In genomic region chr1:36985896-36986295, GRCm38 (mm10) we compare ENCODE assay signal across 26 mouse cellular contexts. TPM values are rescaled to one million over a fixed set of nuclear protein-coding genes. Genes with fewer than 3 reads are reported as not detected.
"Had no signal": no experiment of that assay in that cellular context is flagged by ENCODE, and none has a peak within 500 bp of the region (broad histone marks: within the 10 kb centered on the region; RNA-seq: fewer than 3 reads in every experiment).

No protein-coding gene starts in this region.

- H3K27ac ChIP-seq: heart, embryonic 13.5 days; heart, embryonic 15.5 days; hindbrain, embryonic 12.5 days; hindbrain, embryonic 15.5 days; hindbrain, postnatal 0 days; kidney, embryonic 15.5 days; kidney, postnatal 0 days; limb, embryonic 13.5 days; limb, embryonic 15.5 days; liver, embryonic 13.5 days; liver, embryonic 15.5 days had no signal

- H3K9me3 ChIP-seq: heart, embryonic 13.5 days; heart, embryonic 15.5 days; hindbrain, embryonic 12.5 days; hindbrain, embryonic 15.5 days; kidney, embryonic 15.5 days; limb, embryonic 13.5 days; limb, embryonic 15.5 days; liver, embryonic 13.5 days; liver, embryonic 15.5 days had no signal

- H3K9ac ChIP-seq: heart, embryonic 13.5 days; heart, embryonic 15.5 days; hindbrain, embryonic 12.5 days; hindbrain, embryonic 15.5 days; kidney, embryonic 15.5 days; limb, embryonic 13.5 days; limb, embryonic 15.5 days; liver, embryonic 13.5 days; liver, embryonic 15.5 days; liver, postnatal 0 days had no signal

- DNase-seq: gastrocnemius, postnatal 14 days; gastrocnemius, postnatal 36 days; heart, adult 18-20 months; heart, postnatal 14 days; heart, postnatal 36 days; kidney, adult 11 months; kidney, adult 2 months; kidney, adult 9 months; kidney, postnatal 14 days; kidney, postnatal 36 days; left cerebral cortex, postnatal 4 days; liver, embryonic 13.5 days; liver, postnatal 0 days had no signal

- H3K36me3 ChIP-seq: heart, embryonic 13.5 days; heart, embryonic 15.5 days; hindbrain, embryonic 12.5 days; hindbrain, embryonic 15.5 days; kidney, embryonic 15.5 days; limb, embryonic 13.5 days; limb, embryonic 15.5 days; liver, embryonic 13.5 days; liver, embryonic 15.5 days had no signal

- ATAC-seq: hindbrain, postnatal 0 days; intestine, embryonic 16.5 days; liver, postnatal 0 days had no signal

- H3K4me3 ChIP-seq: heart, embryonic 13.5 days; heart, embryonic 15.5 days; hindbrain, embryonic 12.5 days; hindbrain, embryonic 15.5 days; kidney, embryonic 15.5 days; limb, embryonic 13.5 days; limb, embryonic 15.5 days; liver, embryonic 13.5 days; liver, embryonic 15.5 days had no signal

- H3K27me3 ChIP-seq: heart, embryonic 13.5 days; heart, embryonic 15.5 days; hindbrain, embryonic 12.5 days; hindbrain, embryonic 15.5 days; limb, embryonic 13.5 days; limb, embryonic 15.5 days had no signal

- H3K4me1 ChIP-seq: heart, embryonic 13.5 days; heart, embryonic 15.5 days; hindbrain, embryonic 15.5 days; kidney, embryonic 15.5 days; liver, embryonic 13.5 days; liver, embryonic 15.5 days had no signal

RNA-seq across cellular contexts. Expression of gene Vwa3b, which starts 40.5 kb away (rescaled TPM):
- total RNA-seq: hematopoietic stem cell, adult 5-6 weeks had no signal
- polyA plus RNA-seq: heart, embryonic 11.5 days; kidney, embryonic 15.5 days; liver, embryonic 13.5 days; liver, embryonic 15.5 days had no signal
